Mouse (Mus musculus): Measurements from ENCODE around the gene Foxn3. TPM values are rescaled to one million over a fixed set of nuclear protein-coding genes. Genes with fewer than 3 reads are reported as not detected.
A peak's percentile ranks its signal among the peaks of the same experiment; 100 is the strongest.

Foxn3 gene
- polyA plus RNA-seq, 1 experiment from 2014 or later: 60.5 TPM

DNA sequence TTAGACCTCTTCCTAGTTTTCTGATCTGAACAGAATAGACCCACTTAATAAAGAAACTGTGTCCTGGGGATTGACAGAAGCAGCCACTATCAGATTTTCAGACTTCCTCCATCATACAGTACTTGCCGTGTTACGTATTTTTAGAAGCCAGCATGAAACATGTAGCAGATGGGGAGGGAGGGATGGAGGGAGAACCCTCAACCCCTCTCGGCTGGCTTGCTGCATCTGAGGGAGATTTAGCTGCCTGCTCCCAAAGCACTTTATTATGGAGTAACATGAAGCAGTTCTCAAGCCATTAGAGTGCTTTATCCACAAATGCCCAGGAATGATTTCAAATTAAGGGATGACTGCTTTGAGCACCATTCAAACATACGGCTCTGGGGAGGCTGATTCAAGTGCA lies 377.1 kb downstream of the Foxn3 start:
- H3K9me3 ChIP-seq (ENCODE audit: control insufficient read depth, low read length): no peaks in the 10 kb centered on the region
- no peak overlapping the region for H3K9ac ChIP-seq (ENCODE audit: low read depth, low read length)
- no peak for ATAC-seq
- 38% methylated on average over 4 of the region's 4 CpGs for WGBS
- H3K4me3 ChIP-seq (ENCODE audit: low read length): no peak overlapping the region
- no peaks in the 10 kb centered on the region for H3K27me3 ChIP-seq (replicated peaks; ENCODE audit: control insufficient read depth, insufficient read depth, low read length)
- H3K36me3 ChIP-seq (ENCODE audit: control insufficient read depth, insufficient read depth, low read length): no peaks in the 10 kb centered on the region
- H3K4me2 ChIP-seq (ENCODE audit: low read length): no peak overlapping the region
- peaks cover 7% of the 10 kb centered on the region for H3K4me1 ChIP-seq (ENCODE audit: control insufficient read depth, insufficient read depth, low read depth, low read length)
- H3K27ac ChIP-seq (ENCODE audit: low read depth, low read length): no peak overlapping the region

DNA sequence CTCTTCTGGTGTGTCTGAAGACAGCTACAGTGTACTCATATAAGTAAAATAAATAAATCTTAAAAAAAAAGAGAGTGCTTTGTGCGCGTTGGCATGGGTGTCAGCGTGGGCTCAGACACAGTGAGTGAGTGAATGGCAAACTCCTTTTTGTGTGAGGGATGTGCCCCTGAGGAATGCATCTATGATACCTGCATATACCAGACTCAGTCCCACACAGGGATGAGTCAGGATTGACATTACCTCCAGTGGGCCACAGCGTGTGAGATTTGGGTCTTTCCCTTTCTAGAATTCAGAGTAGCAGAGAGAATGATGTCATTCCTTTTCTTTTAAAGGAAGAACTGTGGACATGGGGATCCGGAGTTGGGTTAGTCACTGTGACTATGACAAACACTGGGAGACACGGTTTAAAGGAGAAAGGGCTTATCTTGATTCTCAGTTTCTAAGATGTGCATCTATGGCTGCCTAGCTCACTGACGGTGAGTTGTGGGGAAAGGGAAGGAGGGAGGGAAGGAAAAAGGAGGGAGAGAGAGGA lies 380.1 kb downstream of the Foxn3 start:
- Histone ChIP-seq H3K36me3 (ENCODE audit: control insufficient read depth, insufficient read depth, low read length) (no peaks in the 10 kb centered on the region), H3K9me3 (ENCODE audit: control insufficient read depth, low read length) (no peaks in the 10 kb centered on the region), H3K9ac (ENCODE audit: low read depth, low read length) (no peak overlapping the region), H3K4me2 (ENCODE audit: low read length) (no peak overlapping the region), H3K27ac (ENCODE audit: low read depth, low read length) (no peak overlapping the region), H3K4me3 (ENCODE audit: low read length) (no peak overlapping the region), H3K4me1 (ENCODE audit: control insufficient read depth, insufficient read depth, low read depth, low read length) (peaks cover 7% of the 10 kb centered on the region), H3K27me3 (replicated peaks; ENCODE audit: control insufficient read depth, insufficient read depth, low read length) (no peaks in the 10 kb centered on the region)
- ATAC-seq: no peak
- WGBS: 88% methylated on average over 7 of the region's 7 CpGs

DNA sequence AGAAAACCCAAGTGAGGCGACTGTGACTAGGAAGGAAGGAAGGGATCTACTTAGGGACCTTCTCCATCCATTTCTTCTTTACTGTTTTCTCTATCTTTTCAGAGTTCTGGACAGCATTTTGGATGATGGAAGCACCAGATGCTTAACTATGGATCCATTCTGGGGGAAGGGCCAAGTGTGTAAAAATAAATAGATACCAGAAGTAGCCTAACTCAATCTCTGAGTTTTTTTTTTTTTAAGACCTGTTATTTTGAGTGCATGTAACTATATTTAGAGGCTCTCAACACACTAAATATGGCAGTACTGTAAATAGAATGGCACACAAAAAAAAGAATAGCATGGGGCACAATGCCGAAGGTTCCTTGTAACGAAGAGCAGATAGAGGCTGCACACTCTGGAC lies 381.0 kb downstream of the Foxn3 start:
- ATAC-seq: no peak
- 90% methylated on average over 3 of the region's 3 CpGs for WGBS
- Histone ChIP-seq H3K4me2 (ENCODE audit: low read length) (no peak overlapping the region), H3K27ac (ENCODE audit: low read depth, low read length) (no peak overlapping the region), H3K9me3 (ENCODE audit: control insufficient read depth, low read length) (no peaks in the 10 kb centered on the region; the same call in 1 of the 2 replicates), H3K9ac (ENCODE audit: low read depth, low read length) (no peak overlapping the region), H3K27me3 (replicated peaks; ENCODE audit: control insufficient read depth, insufficient read depth, low read length) (no peaks in the 10 kb centered on the region), H3K4me3 (ENCODE audit: low read length) (no peak overlapping the region), H3K36me3 (ENCODE audit: control insufficient read depth, insufficient read depth, low read length) (no peaks in the 10 kb centered on the region), H3K4me1 (ENCODE audit: control insufficient read depth, insufficient read depth, low read depth, low read length) (peaks cover 7% of the 10 kb centered on the region)

DNA sequence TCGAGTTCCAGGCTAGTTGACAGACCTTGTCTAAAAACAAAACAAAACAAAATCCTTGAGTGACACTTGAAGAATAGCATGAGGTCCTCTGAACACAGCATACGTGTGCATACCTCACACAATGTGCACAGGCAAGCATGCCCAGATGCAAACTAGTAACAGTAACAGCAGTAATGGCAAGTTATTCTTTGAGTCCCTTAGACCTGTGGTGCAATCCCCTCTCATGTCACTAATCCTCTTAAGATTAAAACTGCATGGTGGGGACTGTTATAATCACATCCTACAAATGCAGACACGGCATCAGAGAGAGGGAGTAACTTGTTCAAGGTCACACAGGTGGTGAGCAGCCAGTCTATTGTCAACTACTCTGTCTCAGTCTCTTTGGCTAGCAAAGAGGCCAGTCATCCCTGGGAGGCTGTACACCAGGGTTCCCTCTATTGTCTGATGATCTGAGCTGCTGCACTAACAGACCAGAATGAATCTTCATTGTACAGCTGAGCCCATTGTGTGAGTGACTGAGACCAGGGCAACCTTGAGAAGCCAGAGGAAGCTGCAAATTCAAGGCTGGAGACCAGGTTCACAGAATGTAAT lies 383.1 kb downstream of the Foxn3 start:
- 36% methylated on average over 3 of the region's 3 CpGs for WGBS
- H3K4me3 ChIP-seq (ENCODE audit: low read length): no peak overlapping the region
- H3K9me3 ChIP-seq (ENCODE audit: control insufficient read depth, low read length): no peaks in the 10 kb centered on the region; the same call in 1 of the 2 replicates
- H3K36me3 ChIP-seq (ENCODE audit: control insufficient read depth, insufficient read depth, low read length): no peaks in the 10 kb centered on the region
- H3K4me2 ChIP-seq (ENCODE audit: low read length): no peak overlapping the region
- no peak overlapping the region for H3K27ac ChIP-seq (ENCODE audit: low read depth, low read length)
- no peaks in the 10 kb centered on the region for H3K27me3 ChIP-seq (replicated peaks; ENCODE audit: control insufficient read depth, insufficient read depth, low read length)
- 0 out of 2 replicates have a peak, but pooled peaks cover under 1% of the 10 kb centered on the region for H3K4me1 ChIP-seq (ENCODE audit: control insufficient read depth, insufficient read depth, low read depth, low read length)
- ATAC-seq: no peak
- no peak overlapping the region for H3K9ac ChIP-seq (ENCODE audit: low read depth, low read length)

DNA sequence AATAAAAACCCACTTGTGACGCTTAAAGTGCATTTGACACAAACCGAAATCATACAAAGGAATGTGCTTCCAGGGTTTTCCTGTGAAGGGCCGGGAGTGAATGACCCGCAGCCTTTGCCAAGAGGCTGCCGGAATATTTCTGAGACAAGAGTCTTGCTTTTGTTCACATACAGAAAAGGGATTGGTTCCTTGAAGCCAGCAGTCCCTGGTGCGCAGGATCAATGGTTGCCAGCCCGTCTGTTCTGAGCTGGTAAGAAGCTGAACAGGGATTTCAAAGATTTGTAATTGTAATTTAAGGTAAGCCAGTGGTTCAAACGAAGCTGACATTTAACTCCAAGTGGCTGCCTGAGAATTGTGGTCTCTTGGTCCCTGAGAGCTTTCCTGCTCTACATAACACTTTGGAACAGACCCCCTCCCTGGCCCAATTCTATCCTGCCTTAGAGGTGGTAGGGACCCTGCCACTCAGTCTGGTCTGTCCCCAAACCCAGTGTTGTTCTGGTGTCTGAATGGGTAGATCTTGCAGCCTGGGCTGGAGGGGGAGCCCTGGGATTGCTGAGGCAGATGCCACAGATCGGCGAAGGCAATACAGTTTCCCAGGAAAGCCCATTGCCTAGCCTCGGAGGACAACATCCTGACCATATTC lies 388.3 kb downstream of the Foxn3 start:
- H3K36me3 ChIP-seq (ENCODE audit: control insufficient read depth, insufficient read depth, low read length): no peaks in the 10 kb centered on the region
- H3K27ac ChIP-seq (ENCODE audit: low read depth, low read length): no peak overlapping the region
- H3K4me2 ChIP-seq (ENCODE audit: low read length): no peak overlapping the region
- H3K9me3 ChIP-seq (ENCODE audit: control insufficient read depth, low read length): no peaks in the 10 kb centered on the region; the same call in 1 of the 2 replicates
- no peaks in the 10 kb centered on the region for H3K27me3 ChIP-seq (replicated peaks; ENCODE audit: control insufficient read depth, insufficient read depth, low read length)
- 0 out of 2 replicates have a peak overlapping the region, but pooled peaks have one; percentile 10 for H3K9ac ChIP-seq (ENCODE audit: low read depth, low read length)
- WGBS: 49% methylated on average over 11 of the region's 11 CpGs
- 0 out of 2 replicates have a peak, but pooled peaks cover 2% of the 10 kb centered on the region for H3K4me1 ChIP-seq (ENCODE audit: control insufficient read depth, insufficient read depth, low read depth, low read length)
- no peak overlapping the region for H3K4me3 ChIP-seq (ENCODE audit: low read length)
- no peak for ATAC-seq

DNA sequence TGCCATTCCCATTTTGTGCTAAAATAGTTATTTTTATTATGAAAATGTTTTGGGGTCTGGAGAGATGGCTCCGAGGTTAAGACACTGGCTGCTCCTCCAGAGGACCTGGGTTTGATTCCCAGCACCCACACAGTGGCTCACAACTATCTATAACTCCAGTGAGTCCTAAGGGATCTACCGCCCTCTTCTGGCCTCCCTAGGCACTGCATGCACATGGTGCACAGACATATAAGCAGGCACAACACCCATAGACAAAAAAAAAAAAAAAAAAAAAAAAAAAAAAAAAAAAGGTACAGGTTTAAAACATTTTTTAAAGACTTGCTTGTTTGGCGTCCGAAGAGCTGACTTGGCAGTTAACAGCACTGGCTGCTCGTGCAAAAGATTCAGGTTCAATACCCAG lies 391.2 kb downstream of the Foxn3 start:
- Histone ChIP-seq H3K27ac (ENCODE audit: low read depth, low read length) (no peak overlapping the region), H3K27me3 (replicated peaks; ENCODE audit: control insufficient read depth, insufficient read depth, low read length) (no peaks in the 10 kb centered on the region), H3K4me3 (ENCODE audit: low read length) (no peak overlapping the region), H3K4me1 (ENCODE audit: control insufficient read depth, insufficient read depth, low read depth, low read length) (0 out of 2 replicates have a peak, but pooled peaks cover 2% of the 10 kb centered on the region), H3K9me3 (ENCODE audit: control insufficient read depth, low read length) (no peaks in the 10 kb centered on the region), H3K4me2 (ENCODE audit: low read length) (no peak overlapping the region), H3K9ac (ENCODE audit: low read depth, low read length) (no peak overlapping the region), H3K36me3 (ENCODE audit: control insufficient read depth, insufficient read depth, low read length) (no peaks in the 10 kb centered on the region)
- WGBS: 83% methylated on average over 5 of the region's 5 CpGs
- ATAC-seq: no peak

DNA sequence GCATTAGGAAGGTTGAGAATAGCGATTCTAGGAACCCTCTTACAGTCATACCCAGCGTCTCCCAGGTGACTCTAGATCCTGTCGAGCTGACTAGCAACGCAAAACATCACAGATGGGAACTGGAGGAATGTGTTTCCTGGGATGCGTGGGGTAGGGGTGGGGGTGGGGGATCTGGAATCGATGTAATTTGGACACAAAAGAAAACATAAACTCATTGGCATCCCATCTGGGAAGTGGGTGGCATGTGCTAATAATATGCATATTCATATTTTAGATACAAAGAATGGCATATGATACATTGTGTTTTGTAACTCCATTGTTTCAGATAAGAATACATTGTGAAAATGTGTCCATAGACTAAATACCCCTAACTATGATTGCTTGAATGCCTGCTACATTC lies 393.5 kb downstream of the Foxn3 start:
- no peak overlapping the region for H3K27ac ChIP-seq (ENCODE audit: low read depth, low read length)
- no peak for ATAC-seq
- H3K9me3 ChIP-seq (ENCODE audit: control insufficient read depth, low read length): no peaks in the 10 kb centered on the region
- H3K9ac ChIP-seq (ENCODE audit: low read depth, low read length): no peak overlapping the region
- no peaks in the 10 kb centered on the region for H3K36me3 ChIP-seq (ENCODE audit: control insufficient read depth, insufficient read depth, low read length)
- no peak overlapping the region for H3K4me2 ChIP-seq (ENCODE audit: low read length)
- H3K4me3 ChIP-seq (ENCODE audit: low read length): no peak overlapping the region
- no peaks in the 10 kb centered on the region for H3K27me3 ChIP-seq (replicated peaks; ENCODE audit: control insufficient read depth, insufficient read depth, low read length)
- WGBS: 85% methylated on average over 6 of the region's 6 CpGs
- no peaks in the 10 kb centered on the region for H3K4me1 ChIP-seq (ENCODE audit: control insufficient read depth, insufficient read depth, low read depth, low read length)

DNA sequence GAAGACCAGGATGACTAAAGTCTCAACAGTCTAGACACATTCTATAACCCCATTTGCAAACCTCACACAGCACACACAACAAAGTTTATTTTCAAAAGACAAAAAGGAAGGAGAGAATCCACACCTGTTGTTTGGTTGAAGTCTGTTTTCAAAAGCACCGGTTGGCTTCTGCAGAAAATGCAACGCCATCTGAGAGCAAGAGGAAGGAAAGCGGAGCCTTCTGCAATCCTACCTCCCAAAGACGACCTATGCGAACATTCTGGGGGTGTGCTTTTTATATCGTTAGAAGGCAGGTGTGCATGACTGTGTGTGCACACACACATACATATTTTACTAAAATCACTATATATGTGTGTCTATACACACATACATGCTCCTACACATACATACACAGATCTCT lies 397.3 kb downstream of the Foxn3 start:
- H3K4me1 ChIP-seq (ENCODE audit: control insufficient read depth, insufficient read depth, low read depth, low read length): peaks cover 10% of the 10 kb centered on the region
- WGBS: 94% methylated on average over 6 of the region's 6 CpGs
- ATAC-seq: no peak
- H3K4me3 ChIP-seq (ENCODE audit: low read length): no peak overlapping the region
- H3K27me3 ChIP-seq (replicated peaks; ENCODE audit: control insufficient read depth, insufficient read depth, low read length): no peaks in the 10 kb centered on the region
- H3K4me2 ChIP-seq (ENCODE audit: low read length): no peak overlapping the region
- H3K36me3 ChIP-seq (ENCODE audit: control insufficient read depth, insufficient read depth, low read length): no peaks in the 10 kb centered on the region
- no peak overlapping the region for H3K9ac ChIP-seq (ENCODE audit: low read depth, low read length)
- no peak overlapping the region for H3K27ac ChIP-seq (ENCODE audit: low read depth, low read length)
- no peaks in the 10 kb centered on the region for H3K9me3 ChIP-seq (ENCODE audit: control insufficient read depth, low read length)

DNA sequence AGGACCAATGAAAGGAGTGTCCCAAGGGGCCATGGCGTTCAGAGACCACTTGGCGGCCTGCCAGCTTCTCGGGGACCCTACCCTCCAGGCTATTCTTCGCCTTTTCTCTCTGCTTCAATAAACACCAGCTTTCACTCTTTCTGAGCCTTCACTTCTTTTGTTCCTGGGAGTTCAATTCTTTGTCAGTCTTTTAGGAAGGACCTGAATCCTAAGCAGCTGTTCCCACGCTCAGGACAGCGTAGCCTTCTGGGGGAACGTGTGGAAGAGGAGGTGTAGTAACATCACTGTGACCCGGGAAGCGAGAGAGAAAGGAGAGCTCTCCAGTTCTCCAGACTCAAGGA lies 400.1 kb downstream of the Foxn3 start:
- Histone ChIP-seq H3K4me2 (ENCODE audit: low read length) (no peak overlapping the region), H3K27me3 (replicated peaks; ENCODE audit: control insufficient read depth, insufficient read depth, low read length) (no peaks in the 10 kb centered on the region), H3K4me1 (ENCODE audit: control insufficient read depth, insufficient read depth, low read depth, low read length) (peaks cover 10% of the 10 kb centered on the region), H3K9ac (ENCODE audit: low read depth, low read length) (no peak overlapping the region), H3K36me3 (ENCODE audit: control insufficient read depth, insufficient read depth, low read length) (no peaks in the 10 kb centered on the region), H3K27ac (ENCODE audit: low read depth, low read length) (no peak overlapping the region), H3K9me3 (ENCODE audit: control insufficient read depth, low read length) (no peaks in the 10 kb centered on the region), H3K4me3 (ENCODE audit: low read length) (no peak overlapping the region)
- 25% methylated on average over 9 of the region's 9 CpGs for WGBS
- no peak for ATAC-seq
